Mouse (Mus musculus): ENCODE results near the gene Smyd3.

The Smyd3 gene

GRCm38 (mm10) chr1:179519901-179520300, 2.1 kb upstream of the Smyd3 start:
- peak; percentile 46 for DNase-seq (ENCODE audit: low read depth, low spot score)

GRCm38 (mm10) chr1:179516941-179517712, 714 bp downstream of the Smyd3 start:
- DNase-seq (ENCODE audit: low read depth, low spot score) = peak; percentile 49

- no peak for DNase-seq (ENCODE audit: low read depth, low spot score)
Measured at GRCm38 (mm10) chr1:179511895-179512294, 5.9 kb downstream of the Smyd3 start.

GRCm38 (mm10) chr1:179510546-179511340, 7.1 kb downstream of the Smyd3 start:
- no peak for DNase-seq (ENCODE audit: low read depth, low spot score)

GRCm38 (mm10) chr1:179506530-179507315, 11.1 kb downstream of the Smyd3 start:
- peak; percentile 66 for DNase-seq (ENCODE audit: low read depth, low spot score)

GRCm38 (mm10) chr1:179502565-179502964, 15.3 kb downstream of the Smyd3 start:
- peak; percentile 35 for DNase-seq (ENCODE audit: low read depth, low spot score)

- DNase-seq (ENCODE audit: low read depth, low spot score) = no peak
Measured at GRCm38 (mm10) chr1:179499257-179499656, 18.6 kb downstream of the Smyd3 start.

DNA sequence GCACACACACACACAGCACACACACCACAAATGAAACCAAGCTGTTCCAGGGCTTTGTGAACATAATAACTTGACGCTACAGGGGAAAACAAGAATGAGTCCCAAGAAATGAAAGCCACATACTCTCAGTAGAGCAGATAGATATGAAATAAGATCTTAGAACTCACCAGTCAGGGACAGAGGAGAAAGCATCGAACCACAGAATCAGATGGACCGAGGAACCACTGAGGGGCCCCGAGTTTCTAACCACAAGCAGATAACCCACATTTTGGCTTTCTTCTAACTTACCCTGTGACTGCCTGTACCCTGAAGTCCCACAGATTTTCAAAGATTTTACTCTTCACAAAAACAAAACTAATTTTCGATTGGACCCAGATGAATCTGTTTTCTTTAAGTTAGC, 24.9 kb downstream of the Smyd3 start:
- DNase-seq (ENCODE audit: low read depth, low spot score) = no peak

- DNase-seq (ENCODE audit: low read depth, low spot score) = no peak
Measured at GRCm38 (mm10) chr1:179488520-179488919, 29.3 kb downstream of the Smyd3 start.

GRCm38 (mm10) chr1:179487990-179488389, 29.9 kb downstream of the Smyd3 start:
- DNase-seq (ENCODE audit: low read depth, low spot score) = no peak

GRCm38 (mm10) chr1:179487238-179487637, 30.6 kb downstream of the Smyd3 start:
- no peak for DNase-seq (ENCODE audit: low read depth, low spot score)

DNA sequence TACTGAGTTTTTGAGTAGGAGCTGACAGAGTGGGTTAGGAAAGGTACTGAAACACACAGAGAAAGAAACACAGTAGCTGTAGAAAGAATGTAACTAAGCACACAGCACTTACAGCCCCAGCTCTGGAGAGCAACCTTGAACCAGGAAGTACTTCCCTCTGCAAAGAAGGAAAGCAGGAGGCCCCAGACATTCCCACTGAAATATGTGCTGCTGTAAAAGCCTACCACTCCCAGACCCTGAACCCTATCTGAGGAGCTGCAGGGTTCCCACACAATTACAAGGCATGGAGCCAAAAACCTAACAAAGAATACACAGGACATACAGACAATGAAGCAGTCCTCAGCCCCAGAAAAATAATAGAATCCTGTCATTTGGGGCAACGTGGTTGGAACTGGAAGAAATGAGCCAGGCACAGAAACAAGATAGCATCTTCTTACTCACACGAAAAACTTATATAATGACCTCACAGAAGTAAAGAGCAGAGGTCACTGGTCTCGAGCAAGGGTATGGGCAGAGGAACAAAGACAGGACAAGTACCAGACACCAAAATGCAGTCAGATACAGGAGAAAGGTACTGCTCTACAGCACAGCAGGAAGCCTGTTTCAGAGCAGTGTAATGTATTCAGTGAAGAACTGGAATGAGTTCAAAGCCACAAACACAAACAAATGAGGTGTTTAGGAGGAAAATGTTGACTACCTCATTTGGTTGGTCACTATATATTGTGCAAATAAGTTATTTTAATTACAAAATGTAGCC, 31.9 kb downstream of the Smyd3 start:
- DNase-seq (ENCODE audit: low read depth, low spot score) = no peak

DNA sequence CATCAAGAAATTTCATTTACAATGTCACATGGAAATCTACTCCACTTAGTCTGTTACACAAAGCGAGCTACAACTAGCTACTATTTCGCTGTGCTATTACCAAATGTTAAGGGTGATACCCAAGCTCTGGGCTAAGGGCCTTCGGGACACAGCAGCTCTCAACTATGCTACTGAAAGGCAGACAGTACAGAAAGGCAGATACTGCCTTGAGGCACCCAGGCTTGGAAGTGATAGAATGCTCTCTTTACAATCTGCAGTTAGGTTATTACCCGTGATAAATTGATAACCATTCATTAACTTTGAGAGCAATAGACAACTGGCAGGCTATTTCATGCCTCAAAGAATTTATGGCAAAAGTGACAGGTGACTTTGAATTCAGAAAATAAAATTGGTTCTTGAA, 37.0 kb downstream of the Smyd3 start:
- no peak for DNase-seq (ENCODE audit: low read depth, low spot score)

DNA sequence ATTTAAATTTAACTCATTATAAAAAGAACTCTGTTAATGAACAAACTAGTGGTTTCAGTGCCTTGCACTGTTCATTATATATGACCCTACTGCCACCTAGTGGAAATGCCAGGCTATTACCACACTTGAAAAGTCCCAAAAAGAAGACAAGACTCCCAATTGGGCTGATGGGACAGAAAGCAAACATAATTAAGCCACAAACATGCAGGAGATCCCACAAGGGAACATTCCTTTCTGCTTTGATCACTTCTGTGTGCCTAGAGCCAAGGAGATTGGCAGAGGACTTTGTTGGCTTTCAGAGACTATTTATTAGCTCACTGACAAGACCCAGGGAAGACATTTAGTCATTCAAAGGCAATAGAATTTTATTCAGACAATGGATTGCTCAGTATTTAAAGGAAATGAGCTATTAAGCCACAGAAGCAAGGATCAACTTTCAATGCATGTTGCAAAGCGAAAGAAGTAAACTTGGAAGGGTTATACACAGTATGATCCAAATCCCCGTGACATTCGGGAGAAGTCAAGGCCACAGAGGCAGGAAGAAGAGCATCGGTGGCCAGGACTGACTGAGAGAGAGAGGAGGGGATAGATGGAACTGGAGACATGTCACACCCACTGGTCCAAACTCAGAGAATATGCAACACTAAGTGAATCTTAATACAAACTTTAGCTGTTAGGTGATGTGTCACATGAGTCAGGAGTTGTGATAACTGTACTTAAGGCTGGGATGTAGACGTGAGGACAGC, 40.5 kb downstream of the Smyd3 start:
- peak; percentile 47 for DNase-seq (ENCODE audit: low read depth, low spot score)

DNA sequence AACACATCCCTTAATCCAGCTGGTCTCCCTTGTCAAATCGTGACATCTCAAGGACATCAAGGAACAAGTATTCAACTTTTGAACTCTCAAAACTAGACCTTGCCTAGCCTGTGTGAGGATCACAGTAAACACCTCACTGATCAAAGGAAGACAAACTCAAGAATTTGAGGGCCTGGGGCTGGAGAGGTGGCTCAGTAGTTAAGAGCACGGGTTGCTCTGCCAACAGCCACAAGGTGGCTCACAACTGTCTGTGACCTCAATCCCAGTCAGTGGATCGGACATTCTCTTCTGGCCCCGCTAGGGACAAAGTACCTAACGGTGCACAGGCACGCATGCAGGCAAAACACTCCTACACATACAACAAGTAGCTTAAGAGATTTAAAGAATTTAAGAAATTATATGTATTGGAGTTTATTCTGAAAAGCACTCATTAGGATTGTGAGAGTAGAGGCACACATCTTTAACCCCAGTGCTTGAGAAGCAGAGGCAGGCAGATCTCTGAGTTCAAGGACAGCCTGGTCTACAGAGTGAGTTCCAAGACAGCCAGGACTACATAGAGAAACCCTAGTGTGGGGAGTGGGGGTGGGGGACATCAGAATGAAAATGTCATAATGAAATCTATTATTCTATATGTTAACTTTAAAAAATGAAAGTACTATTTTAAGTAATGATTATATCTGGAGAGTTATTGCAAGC, 41.2 kb downstream of the Smyd3 start:
- no peak for DNase-seq (ENCODE audit: low read depth, low spot score)

DNA sequence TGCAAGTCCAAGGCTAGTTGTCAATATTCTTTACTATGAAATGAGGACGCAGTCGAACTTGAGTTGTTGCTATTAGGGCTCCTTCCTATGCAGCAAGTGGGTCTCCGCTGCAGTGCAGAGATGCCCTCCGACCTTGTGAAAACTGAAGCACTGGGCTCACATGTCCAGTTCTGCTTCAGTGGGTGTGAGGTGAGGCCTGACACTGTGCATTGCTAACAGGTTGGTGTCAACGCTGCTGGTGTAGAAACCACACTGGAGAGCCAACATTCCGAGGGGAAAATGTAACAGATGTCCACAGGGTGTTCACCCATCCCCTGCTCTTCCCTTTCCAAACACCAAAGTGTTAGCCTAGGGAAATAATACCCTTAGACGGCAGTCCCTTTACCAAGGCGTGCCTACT, 43.1 kb downstream of the Smyd3 start:
- DNase-seq (ENCODE audit: low read depth, low spot score) = no peak

- DNase-seq (ENCODE audit: low read depth, low spot score) = no peak
Measured at GRCm38 (mm10) chr1:179473920-179474643, 43.8 kb downstream of the Smyd3 start.

GRCm38 (mm10) chr1:179467970-179468369, 49.9 kb downstream of the Smyd3 start:
- DNase-seq (ENCODE audit: low read depth, low spot score) = no peak

DNA sequence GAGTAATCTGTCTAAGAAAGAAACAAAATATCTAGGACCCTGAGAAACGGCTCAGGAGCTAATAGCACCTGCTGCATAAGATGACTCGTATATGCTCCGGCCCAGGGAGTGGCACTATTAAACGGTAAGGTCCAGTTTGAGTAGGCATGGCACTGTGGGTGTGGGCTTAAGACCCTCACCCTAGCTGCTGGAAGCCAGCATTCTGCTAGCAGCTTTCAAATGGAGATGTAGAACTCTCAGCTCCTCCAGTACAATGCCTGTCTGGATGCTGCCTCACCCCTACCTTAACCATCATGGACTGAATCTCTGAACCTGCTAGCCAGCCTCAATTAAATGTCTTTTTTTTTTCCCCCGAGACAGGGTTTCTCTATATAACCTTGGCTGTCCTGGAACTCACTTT, 55.5 kb downstream of the Smyd3 start:
- no peak for DNase-seq (ENCODE audit: low read depth, low spot score)

All from CD4-positive helper T cell, adult 2 months (primary cell).